Mouse (Mus musculus): ENCODE data around the gene Gimap8. TPM values are rescaled to one million over a fixed set of nuclear protein-coding genes. Genes with fewer than 3 reads are reported as not detected.
A peak's percentile ranks its signal among the peaks of the same experiment; 100 is the strongest.

Gimap8 gene
- polyA plus RNA-seq (2014; fragmentation: Nextera tagmentation; extraction: Ambion mirVana) = 0.17 and 0.32 TPM in 2 replicates

DNA sequence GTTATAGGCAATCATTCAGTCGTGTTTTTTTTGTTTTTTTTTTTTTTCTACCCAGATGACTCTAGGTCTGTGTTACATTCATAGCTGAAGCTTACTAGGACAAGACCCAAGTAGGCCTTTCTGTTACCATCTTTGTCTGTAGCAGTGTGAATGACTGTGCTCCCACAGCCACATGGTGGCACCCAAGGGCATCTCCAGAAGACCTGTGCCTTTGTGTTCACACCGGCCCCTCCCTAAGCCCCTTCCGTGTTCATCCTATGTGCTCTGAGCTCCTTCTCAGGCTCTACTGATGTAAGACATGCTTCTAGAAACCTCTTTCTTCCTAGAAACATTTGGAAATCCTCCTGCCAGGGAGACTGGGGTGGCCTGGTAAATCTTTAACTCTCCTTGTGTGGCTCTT lies at the start of gene Gimap8:
Gene Gimap8, plus strand, starts transcription at position 240 of the 400 bp plus-strand sequence.
- H3K9ac ChIP-seq (replicated peaks; ENCODE audit: low read length) = no peak within 1 kb of the TSS
- H3K9me3 ChIP-seq (ENCODE audit: control insufficient read depth, low read length) = no peaks in the 10 kb centered on the region
- H3K4me2 ChIP-seq (ENCODE audit: low read length) = no peak within 1 kb of the TSS
- ATAC-seq (ENCODE audit: low FRiP score, low TSS enrichment) (no peak), DNase-seq (no peak)
- 46% methylated on average over 3 of the region's 3 CpGs for WGBS
- no peak within 1 kb of the TSS for H3K4me3 ChIP-seq (replicated peaks; ENCODE audit: low read depth, low read length)
- H3K36me3 ChIP-seq (ENCODE audit: control insufficient read depth, insufficient read depth, low read length) = no peaks in the 10 kb centered on the region
- H3K27me3 ChIP-seq (ENCODE audit: control insufficient read depth, insufficient read depth, low read length) = no peaks in the 10 kb centered on the region
- no peaks in the 10 kb centered on the region for H3K4me1 ChIP-seq (ENCODE audit: control insufficient read depth, insufficient read depth, low read length)
- H3K27ac ChIP-seq (replicated peaks; ENCODE audit: low read depth, low read length) = no peak within 1 kb of the TSS

DNA sequence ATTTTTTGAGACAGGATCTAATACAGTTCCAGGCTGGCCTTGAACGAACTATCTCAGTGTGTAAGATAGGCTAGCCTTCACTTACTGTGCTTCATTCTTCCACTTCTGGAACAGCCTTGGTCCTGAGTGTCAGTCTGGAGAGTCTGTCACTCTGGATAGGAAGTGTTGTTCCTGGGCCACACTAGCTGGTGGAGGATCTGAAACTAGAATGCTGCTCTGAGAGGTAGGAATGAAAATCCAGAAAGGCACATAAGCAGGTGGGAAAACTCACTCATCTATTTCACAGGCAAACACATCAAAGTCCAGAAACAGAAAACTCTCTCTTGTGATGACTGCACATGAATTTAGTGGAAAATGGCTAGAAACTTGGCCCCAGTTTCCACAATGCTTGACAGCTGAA lies 46.4 kb upstream of the Gimap8 start:
- DNase-seq (no peak), ATAC-seq (ENCODE audit: low FRiP score, low TSS enrichment) (no peak)
- Histone ChIP-seq H3K4me1 (ENCODE audit: control insufficient read depth, insufficient read depth, low read length) (peaks cover 15% of the 10 kb centered on the region), H3K9ac (replicated peaks; ENCODE audit: low read length) (no peak overlapping the region; the same call in 1 of the 2 replicates), H3K27ac (replicated peaks; ENCODE audit: low read depth, low read length) (peak overlapping the region; percentile 92), H3K4me3 (replicated peaks; ENCODE audit: low read depth, low read length) (no peak overlapping the region), H3K9me3 (ENCODE audit: control insufficient read depth, low read length) (peaks cover 18% of the 10 kb centered on the region), H3K4me2 (ENCODE audit: low read length) (no peak overlapping the region), H3K27me3 (ENCODE audit: control insufficient read depth, insufficient read depth, low read length) (no peaks in the 10 kb centered on the region), H3K36me3 (ENCODE audit: control insufficient read depth, insufficient read depth, low read length) (peaks cover 47% of the 10 kb centered on the region)
- WGBS = 97% methylated on average over 1 of the region's 1 CpGs

DNA sequence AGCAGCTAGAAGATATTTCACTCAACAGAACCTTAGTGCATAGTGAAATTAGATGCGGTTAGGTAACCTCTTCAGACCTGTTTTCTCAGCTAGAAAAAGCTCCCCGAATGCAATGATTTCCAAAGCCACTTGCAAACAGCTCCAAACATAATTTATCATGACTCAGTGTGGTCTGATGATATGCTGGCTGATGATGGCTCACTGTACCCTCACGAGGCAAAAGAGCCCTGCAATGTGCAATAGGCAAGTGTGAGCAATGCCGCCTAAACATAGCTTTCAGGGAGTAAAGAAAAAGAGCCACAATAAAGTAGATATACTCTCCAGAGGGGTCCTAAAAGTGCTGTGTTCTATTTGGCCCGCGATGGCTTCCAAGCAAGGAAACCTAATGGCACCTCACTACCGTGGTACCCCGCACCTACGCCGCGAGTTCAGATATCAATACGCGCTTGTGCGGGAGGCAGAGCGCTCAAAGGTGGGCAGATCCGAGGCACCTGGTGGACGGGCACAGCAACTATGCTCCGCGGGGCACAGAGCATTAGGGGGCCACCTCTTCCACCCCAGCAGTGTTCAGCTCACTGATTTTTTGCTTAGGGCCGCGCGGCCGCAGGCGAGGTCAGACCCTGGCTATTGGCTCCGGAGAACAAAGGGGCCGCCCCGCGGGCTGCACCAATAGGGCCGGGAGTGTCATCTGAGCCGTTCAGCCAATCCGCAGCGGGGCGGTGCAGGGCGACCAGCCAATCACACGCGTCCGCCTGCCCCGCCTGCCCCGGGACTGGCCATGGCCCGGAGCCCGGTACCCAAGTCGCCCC lies 45.6 kb upstream of the Gimap8 start, which contains the start of gene Zfp775:
Gene Zfp775, plus strand, starts transcription at position 793 of the 809 bp plus-strand sequence.
- 4% methylated on average over 42 of the region's 42 CpGs for WGBS
- DNase-seq (peak; percentile 98), ATAC-seq (ENCODE audit: low FRiP score, low TSS enrichment) (peak; percentile 99)
- peak within 1 kb of the TSS; percentile 89 for H3K9ac ChIP-seq (replicated peaks; ENCODE audit: low read length)
- peaks cover 15% of the 10 kb centered on the region for H3K4me1 ChIP-seq (ENCODE audit: control insufficient read depth, insufficient read depth, low read length)
- H3K4me2 ChIP-seq (ENCODE audit: low read length) = peak within 1 kb of the TSS; percentile 92
- H3K36me3 ChIP-seq (ENCODE audit: control insufficient read depth, insufficient read depth, low read length) = peaks cover 38% of the 10 kb centered on the region
- no peaks in the 10 kb centered on the region for H3K27me3 ChIP-seq (ENCODE audit: control insufficient read depth, insufficient read depth, low read length)
- peaks cover 15% of the 10 kb centered on the region for H3K9me3 ChIP-seq (ENCODE audit: control insufficient read depth, low read length)
- H3K27ac ChIP-seq (replicated peaks; ENCODE audit: low read depth, low read length) = peak within 1 kb of the TSS; percentile 92
- peak within 1 kb of the TSS; percentile 80 for H3K4me3 ChIP-seq (replicated peaks; ENCODE audit: low read depth, low read length)

DNA sequence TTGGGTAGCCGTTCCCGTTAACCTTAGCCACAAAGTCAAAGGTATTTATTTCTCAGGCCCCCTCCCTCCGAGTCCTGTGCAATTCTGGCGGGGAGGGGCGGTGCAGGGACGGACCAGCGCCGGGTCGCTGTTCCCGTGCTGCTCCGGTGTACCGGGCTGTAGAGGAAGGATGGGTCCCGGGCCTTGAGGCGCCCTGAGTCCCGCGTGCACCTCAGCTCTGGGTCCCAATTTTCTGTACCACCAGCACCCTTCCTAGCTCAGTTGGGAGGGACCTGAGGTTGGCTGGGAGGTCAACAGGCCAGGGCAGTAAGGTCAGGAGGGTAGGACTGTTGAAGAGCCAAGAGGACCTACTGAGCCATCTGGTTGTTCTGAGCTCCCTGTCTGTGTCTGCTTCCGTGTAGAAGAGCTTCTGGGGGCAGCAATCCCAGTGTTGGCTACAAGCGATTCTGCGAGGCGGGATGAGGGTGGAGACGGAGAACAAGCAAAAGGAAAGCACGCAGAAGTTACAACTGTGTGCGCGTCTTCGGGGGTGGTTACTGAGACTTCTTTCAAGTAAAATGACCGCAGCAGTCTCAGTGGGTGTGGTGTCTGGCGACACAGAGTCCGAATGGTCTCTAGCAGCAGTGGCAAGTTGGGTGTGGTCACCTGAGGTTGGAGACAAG lies 44.8 kb upstream of the Gimap8 start:
- peaks cover 8% of the 10 kb centered on the region for H3K9me3 ChIP-seq (ENCODE audit: control insufficient read depth, low read length)
- peak overlapping the region; percentile 80 for H3K4me3 ChIP-seq (replicated peaks; ENCODE audit: low read depth, low read length)
- H3K4me1 ChIP-seq (ENCODE audit: control insufficient read depth, insufficient read depth, low read length) = peaks cover 15% of the 10 kb centered on the region
- ATAC-seq (ENCODE audit: low FRiP score, low TSS enrichment) (peak; percentile 82), DNase-seq (peak; percentile 66)
- peaks cover 31% of the 10 kb centered on the region for H3K36me3 ChIP-seq (ENCODE audit: control insufficient read depth, insufficient read depth, low read length)
- H3K27ac ChIP-seq (replicated peaks; ENCODE audit: low read depth, low read length) = peak overlapping the region; percentile 92
- peak overlapping the region; percentile 92 for H3K4me2 ChIP-seq (ENCODE audit: low read length)
- WGBS = 2% methylated on average over 28 of the region's 28 CpGs
- peak overlapping the region; percentile 89 for H3K9ac ChIP-seq (replicated peaks; ENCODE audit: low read length)
- no peaks in the 10 kb centered on the region for H3K27me3 ChIP-seq (ENCODE audit: control insufficient read depth, insufficient read depth, low read length)

DNA sequence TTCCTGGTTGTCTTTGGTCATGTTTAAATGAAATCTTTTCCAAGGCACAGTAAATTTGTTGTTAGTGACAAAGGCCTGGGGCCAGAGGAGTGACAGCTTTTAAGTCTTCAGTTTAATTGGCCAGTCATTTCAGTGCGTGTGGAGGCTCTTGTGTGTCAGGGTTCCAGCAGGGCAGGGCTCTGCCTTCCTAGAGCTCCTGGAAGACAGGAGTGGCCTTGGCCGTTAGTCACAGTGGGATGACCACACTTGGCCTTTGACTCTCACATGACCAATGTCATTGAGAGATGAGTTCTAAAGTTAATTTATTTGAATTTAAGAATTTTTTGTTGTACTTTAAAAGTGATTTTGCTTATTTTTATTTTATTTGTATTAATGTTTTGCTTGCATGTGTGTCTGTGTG lies 38.9 kb upstream of the Gimap8 start:
- Histone ChIP-seq H3K4me3 (replicated peaks; ENCODE audit: low read depth, low read length) (no peak overlapping the region), H3K9me3 (ENCODE audit: control insufficient read depth, low read length) (no peaks in the 10 kb centered on the region), H3K4me2 (ENCODE audit: low read length) (no peak overlapping the region), H3K27ac (replicated peaks; ENCODE audit: low read depth, low read length) (no peak overlapping the region), H3K27me3 (ENCODE audit: control insufficient read depth, insufficient read depth, low read length) (no peaks in the 10 kb centered on the region), H3K36me3 (ENCODE audit: control insufficient read depth, insufficient read depth, low read length) (peaks cover 3% of the 10 kb centered on the region; the same call in 1 of the 2 replicates), H3K4me1 (ENCODE audit: control insufficient read depth, insufficient read depth, low read length) (peaks cover 1% of the 10 kb centered on the region), H3K9ac (replicated peaks; ENCODE audit: low read length) (no peak overlapping the region)
- DNase-seq (no peak), ATAC-seq (ENCODE audit: low FRiP score, low TSS enrichment) (no peak)
- 66% methylated on average over 2 of the region's 2 CpGs for WGBS

DNA sequence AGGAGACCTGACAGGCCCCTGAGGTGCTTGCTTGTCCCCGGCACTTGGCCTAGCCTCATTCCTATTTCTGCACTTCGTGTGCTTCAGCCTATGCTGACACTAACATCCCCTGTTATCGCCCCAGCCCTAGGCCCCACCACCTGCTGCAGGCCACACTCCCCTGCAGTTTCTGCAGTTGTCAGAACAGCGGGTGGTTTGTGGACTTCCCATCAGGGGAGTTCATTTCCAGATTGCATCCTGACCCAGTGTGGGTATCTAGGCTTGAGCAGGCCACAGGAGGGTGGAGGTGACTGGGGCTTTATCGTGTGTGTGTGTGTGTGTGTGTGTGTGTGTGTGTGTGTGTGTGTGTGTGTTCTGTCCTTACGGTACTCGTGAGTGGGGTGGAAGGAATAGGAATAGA lies 37.5 kb upstream of the Gimap8 start:
- Histone ChIP-seq H3K27ac (replicated peaks; ENCODE audit: low read depth, low read length) (no peak overlapping the region), H3K27me3 (ENCODE audit: control insufficient read depth, insufficient read depth, low read length) (no peaks in the 10 kb centered on the region), H3K4me1 (ENCODE audit: control insufficient read depth, insufficient read depth, low read length) (no peaks in the 10 kb centered on the region), H3K4me3 (replicated peaks; ENCODE audit: low read depth, low read length) (no peak overlapping the region), H3K4me2 (ENCODE audit: low read length) (no peak overlapping the region), H3K36me3 (ENCODE audit: control insufficient read depth, insufficient read depth, low read length) (peaks cover 17% of the 10 kb centered on the region), H3K9me3 (ENCODE audit: control insufficient read depth, low read length) (no peaks in the 10 kb centered on the region), H3K9ac (replicated peaks; ENCODE audit: low read length) (no peak overlapping the region)
- DNase-seq = no peak
- WGBS = 59% methylated on average over 7 of the region's 7 CpGs
- no peak for ATAC-seq (ENCODE audit: low FRiP score, low TSS enrichment)

DNA sequence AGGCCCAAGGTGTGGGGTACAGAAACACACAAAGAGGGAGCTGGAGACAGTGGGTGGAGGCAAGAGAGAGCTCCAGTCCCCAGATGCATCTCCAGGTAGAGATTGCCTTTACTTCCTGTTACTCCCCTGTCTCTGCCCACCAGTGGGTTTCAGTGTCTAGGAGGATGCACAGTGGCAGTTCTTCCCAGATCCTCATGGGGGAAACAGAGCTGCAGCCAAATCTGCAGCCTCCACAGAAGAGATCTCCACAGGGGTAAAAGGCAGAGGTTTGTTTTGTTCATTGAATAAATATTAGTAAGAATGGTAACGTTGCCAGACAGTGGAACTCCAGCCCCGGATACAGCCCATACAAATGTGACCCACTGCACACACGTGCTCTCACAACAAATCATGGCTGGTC lies 36.4 kb upstream of the Gimap8 start:
- ATAC-seq (ENCODE audit: low FRiP score, low TSS enrichment) = no peak
- H3K9me3 ChIP-seq (ENCODE audit: control insufficient read depth, low read length) = no peaks in the 10 kb centered on the region
- no peaks in the 10 kb centered on the region for H3K4me1 ChIP-seq (ENCODE audit: control insufficient read depth, insufficient read depth, low read length)
- no peak for DNase-seq
- no peak overlapping the region for H3K4me3 ChIP-seq (replicated peaks; ENCODE audit: low read depth, low read length)
- 83% methylated on average over 3 of the region's 3 CpGs for WGBS
- H3K9ac ChIP-seq (replicated peaks; ENCODE audit: low read length) = no peak overlapping the region
- no peak overlapping the region for H3K4me2 ChIP-seq (ENCODE audit: low read length)
- no peak overlapping the region for H3K27ac ChIP-seq (replicated peaks; ENCODE audit: low read depth, low read length)
- no peaks in the 10 kb centered on the region for H3K27me3 ChIP-seq (ENCODE audit: control insufficient read depth, insufficient read depth, low read length)
- H3K36me3 ChIP-seq (ENCODE audit: control insufficient read depth, insufficient read depth, low read length) = peaks cover 24% of the 10 kb centered on the region

DNA sequence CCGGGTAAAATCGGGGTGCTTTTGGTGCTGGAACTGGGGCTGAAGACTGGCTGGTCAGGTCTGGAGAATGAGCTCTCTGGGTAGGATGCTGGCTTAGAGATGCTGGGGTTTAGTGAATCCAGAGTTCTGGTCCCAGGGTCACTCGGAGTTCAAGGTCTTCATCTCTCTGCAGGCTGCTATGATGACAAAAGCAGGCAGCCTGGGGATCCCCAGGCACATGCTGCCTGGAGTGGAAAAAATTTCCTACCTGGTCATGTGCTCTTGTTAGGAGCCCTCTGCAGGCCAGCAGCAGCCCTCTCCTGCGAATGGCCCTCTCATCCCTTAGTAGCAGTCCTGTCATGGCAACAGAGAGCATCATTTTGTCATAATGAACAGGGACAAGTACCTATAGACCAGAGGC lies 33.6 kb upstream of the Gimap8 start:
- WGBS = 90% methylated on average over 4 of the region's 4 CpGs
- no peaks in the 10 kb centered on the region for H3K9me3 ChIP-seq (ENCODE audit: control insufficient read depth, low read length)
- no peak for ATAC-seq (ENCODE audit: low FRiP score, low TSS enrichment)

More for the DNA sequence above, 33.6 kb upstream of the Gimap8 start:
- Histone ChIP-seq H3K27ac (replicated peaks; ENCODE audit: low read depth, low read length) (no peak overlapping the region), H3K4me2 (ENCODE audit: low read length) (no peak overlapping the region), H3K4me1 (ENCODE audit: control insufficient read depth, insufficient read depth, low read length) (no peaks in the 10 kb centered on the region), H3K36me3 (ENCODE audit: control insufficient read depth, insufficient read depth, low read length) (peaks cover 31% of the 10 kb centered on the region), H3K9ac (replicated peaks; ENCODE audit: low read length) (no peak overlapping the region), H3K27me3 (ENCODE audit: control insufficient read depth, insufficient read depth, low read length) (no peaks in the 10 kb centered on the region), H3K4me3 (replicated peaks; ENCODE audit: low read depth, low read length) (no peak overlapping the region)
- DNase-seq = no peak
